Mouse (Mus musculus): Measurements from ENCODE around the gene Fbxw8. TPM values are rescaled to one million over a fixed set of nuclear protein-coding genes. Genes with fewer than 3 reads are reported as not detected.

Gene Fbxw8
- polyA plus RNA-seq, 1 experiment from 2014 or later, result 14.0 TPM

DNA sequence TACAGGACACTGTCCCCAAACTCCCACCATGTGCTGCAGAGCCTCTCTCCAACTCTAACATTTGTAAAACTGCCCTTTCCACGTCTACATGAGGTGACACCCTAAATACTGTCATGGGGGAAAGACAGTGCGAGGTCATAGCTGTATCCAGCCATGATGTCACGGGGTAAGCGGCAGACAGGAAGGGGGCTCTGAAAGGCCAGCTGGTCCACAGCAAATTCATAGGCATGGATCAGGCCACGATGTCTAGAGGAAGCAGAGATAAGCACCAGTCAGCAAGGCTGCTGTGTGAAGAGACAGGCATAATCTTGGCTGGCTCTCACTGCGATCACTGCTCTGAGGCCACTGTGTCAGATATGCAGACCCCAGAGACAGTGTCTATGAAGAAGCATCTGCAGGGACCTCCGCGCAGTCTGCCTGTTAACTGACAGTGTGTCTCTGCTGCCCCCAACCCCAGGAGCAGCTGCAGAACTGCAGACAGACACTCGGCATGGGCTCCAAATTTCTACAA, 87.2 kb downstream of the Fbxw8 start:
- H3K4me2 ChIP-seq (replicated peaks; ENCODE audit: low read depth), result no peak overlapping the region
- no peak overlapping the region for H3K9ac ChIP-seq (ENCODE audit: low read length)
- DNase-seq (ENCODE audit: low spot score) (no peak), ATAC-seq (ENCODE audit: low FRiP score, low TSS enrichment) (no peak)
- TF ChIP-seq EP300 (optimal IDR thresholded peaks at IDR 0.05) (no peak), CTCF (IDR thresholded peaks at IDR 0.05; ENCODE audit: low read depth) (no peak)
- WGBS, result 84% methylated on average over 9 of the region's 9 CpGs
- H3K36me3 ChIP-seq (ENCODE audit: control insufficient read depth, insufficient read depth, low read length), result peaks cover 9% of the 10 kb centered on the region
- H3K9me3 ChIP-seq (ENCODE audit: control insufficient read depth, low read length), result no peaks in the 10 kb centered on the region
- no peak overlapping the region for H3K4me3 ChIP-seq (ENCODE audit: low read depth, low read length)
- no peaks in the 10 kb centered on the region for H3K27me3 ChIP-seq (ENCODE audit: control insufficient read depth, insufficient read depth, low read length)
- H3K27ac ChIP-seq (replicated peaks), result no peak overlapping the region
- no peaks in the 10 kb centered on the region for H3K4me1 ChIP-seq (replicated peaks; ENCODE audit: control insufficient read depth, insufficient read depth)

- Histone ChIP-seq H3K4me3 (ENCODE audit: low read depth, low read length) (no peak overlapping the region), H3K9me3 (ENCODE audit: control insufficient read depth, low read length) (no peaks in the 10 kb centered on the region), H3K9ac (ENCODE audit: low read length) (no peak overlapping the region), H3K36me3 (ENCODE audit: control insufficient read depth, insufficient read depth, low read length) (peaks cover 9% of the 10 kb centered on the region), H3K27me3 (ENCODE audit: control insufficient read depth, insufficient read depth, low read length) (no peaks in the 10 kb centered on the region), H3K4me2 (replicated peaks; ENCODE audit: low read depth) (no peak overlapping the region), H3K27ac (replicated peaks) (no peak overlapping the region), H3K4me1 (replicated peaks; ENCODE audit: control insufficient read depth, insufficient read depth) (no peaks in the 10 kb centered on the region)
- 64% methylated on average over 4 of the region's 4 CpGs for WGBS
- ATAC-seq (ENCODE audit: low FRiP score, low TSS enrichment), result peak; percentile 32
- DNase-seq (ENCODE audit: low spot score), result peak; percentile 53
- TF ChIP-seq EP300 (optimal IDR thresholded peaks at IDR 0.05), result no peak
- no peak for TF ChIP-seq CTCF (IDR thresholded peaks at IDR 0.05; ENCODE audit: low read depth)
These were observed 87.7 kb downstream of the Fbxw8 start for GRCm38 (mm10) chr5:118067572-118067971.

GRCm38 (mm10) chr5:118066828-118067227, 88.4 kb downstream of the Fbxw8 start:
- Histone ChIP-seq H3K27ac (replicated peaks) (no peak overlapping the region), H3K9me3 (ENCODE audit: control insufficient read depth, low read length) (no peaks in the 10 kb centered on the region), H3K9ac (ENCODE audit: low read length) (no peak overlapping the region), H3K4me2 (replicated peaks; ENCODE audit: low read depth) (no peak overlapping the region), H3K4me3 (ENCODE audit: low read depth, low read length) (no peak overlapping the region), H3K36me3 (ENCODE audit: control insufficient read depth, insufficient read depth, low read length) (peaks cover 9% of the 10 kb centered on the region), H3K27me3 (ENCODE audit: control insufficient read depth, insufficient read depth, low read length) (no peaks in the 10 kb centered on the region), H3K4me1 (replicated peaks; ENCODE audit: control insufficient read depth, insufficient read depth) (no peaks in the 10 kb centered on the region)
- TF ChIP-seq EP300 (optimal IDR thresholded peaks at IDR 0.05), result no peak
- peak; percentile 83 for TF ChIP-seq CTCF (IDR thresholded peaks at IDR 0.05; ENCODE audit: low read depth)
- ATAC-seq (ENCODE audit: low FRiP score, low TSS enrichment), result peak; percentile 43; the same call in 1 of the 2 replicates
- peak; percentile 88 for DNase-seq (ENCODE audit: low spot score)
- 69% methylated on average over 5 of the region's 5 CpGs for WGBS

DNA sequence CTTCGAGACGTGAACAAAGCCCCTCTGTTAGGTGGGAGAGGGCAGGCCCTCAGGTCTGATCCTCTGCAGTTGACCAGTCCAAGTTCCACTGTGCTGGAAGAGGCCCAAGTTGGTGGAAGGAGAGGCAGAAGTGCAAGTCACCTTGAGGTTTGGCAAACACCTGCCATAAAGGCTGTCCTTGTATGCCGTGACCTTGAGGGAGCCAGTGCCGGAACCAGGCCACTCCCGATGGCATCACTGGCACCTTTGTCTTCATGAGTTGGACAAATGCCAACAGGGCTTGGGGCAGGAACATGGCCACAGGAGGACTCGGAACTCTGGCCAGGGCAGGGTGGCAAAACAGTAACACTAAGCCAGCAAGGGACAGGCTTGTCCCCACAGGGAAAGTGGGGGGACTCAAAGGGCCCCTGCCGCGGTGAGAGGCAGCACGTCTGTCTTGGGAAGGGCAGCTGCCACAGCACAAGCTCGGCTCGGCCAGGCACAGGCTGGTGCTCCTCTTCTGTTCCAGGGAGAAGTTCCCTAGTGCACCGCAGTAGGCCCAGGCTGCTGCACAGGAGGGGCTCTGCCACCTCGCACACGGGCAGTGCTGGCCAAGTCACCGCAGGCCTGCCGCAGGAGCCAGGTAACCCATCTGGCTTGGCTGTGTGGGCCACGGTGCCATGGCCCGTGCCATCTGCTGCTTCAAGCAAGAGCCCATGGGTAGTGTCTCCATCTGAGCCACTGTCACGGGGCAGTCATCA, 89.6 kb downstream of the Fbxw8 start:
- peak; percentile 69 for DNase-seq (ENCODE audit: low spot score)
- Histone ChIP-seq H3K27me3 (ENCODE audit: control insufficient read depth, insufficient read depth, low read length) (no peaks in the 10 kb centered on the region), H3K9ac (ENCODE audit: low read length) (no peak overlapping the region), H3K4me2 (replicated peaks; ENCODE audit: low read depth) (no peak overlapping the region), H3K9me3 (ENCODE audit: control insufficient read depth, low read length) (no peaks in the 10 kb centered on the region), H3K27ac (replicated peaks) (peak overlapping the region; percentile 61; the same call in 1 of the 2 replicates), H3K36me3 (ENCODE audit: control insufficient read depth, insufficient read depth, low read length) (peaks cover 9% of the 10 kb centered on the region), H3K4me3 (ENCODE audit: low read depth, low read length) (no peak overlapping the region), H3K4me1 (replicated peaks; ENCODE audit: control insufficient read depth, insufficient read depth) (no peaks in the 10 kb centered on the region)
- 84% methylated on average over 19 of the region's 19 CpGs for WGBS
- TF ChIP-seq EP300 (optimal IDR thresholded peaks at IDR 0.05), result no peak
- TF ChIP-seq CTCF (IDR thresholded peaks at IDR 0.05; ENCODE audit: low read depth), result no peak
- peak; percentile 23 for ATAC-seq (ENCODE audit: low FRiP score, low TSS enrichment)

DNA sequence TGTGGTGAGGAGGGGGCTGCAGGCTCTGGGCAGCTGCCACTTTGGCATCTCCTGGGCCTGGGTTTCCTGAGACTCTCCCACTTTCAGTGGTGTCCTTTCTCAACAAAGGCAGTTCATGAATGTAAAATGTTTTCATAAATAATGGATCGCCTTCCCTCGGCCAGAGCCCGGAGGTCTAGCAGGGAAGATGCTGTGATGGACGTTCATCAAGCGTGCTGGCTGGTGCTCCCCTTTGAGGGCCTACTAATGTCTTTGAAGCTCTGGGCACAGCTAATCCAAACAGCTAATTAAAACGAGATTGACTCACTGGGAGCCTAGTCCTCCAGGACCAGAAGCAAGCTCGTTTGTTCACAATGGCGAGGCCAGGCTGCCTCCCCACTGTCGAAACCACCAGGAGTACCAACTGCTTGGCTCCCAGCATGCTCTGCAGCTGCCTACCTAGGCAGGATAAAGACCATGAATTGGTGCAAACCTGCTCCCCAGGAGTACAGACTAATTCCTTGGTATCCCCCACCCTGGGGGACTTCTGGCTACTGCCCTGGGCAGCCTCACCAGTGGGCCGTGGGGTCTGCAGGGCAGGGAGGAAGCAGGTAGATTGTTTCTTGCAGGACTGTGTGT, 90.9 kb downstream of the Fbxw8 start:
- Histone ChIP-seq H3K9me3 (ENCODE audit: control insufficient read depth, low read length) (no peaks in the 10 kb centered on the region), H3K4me1 (replicated peaks; ENCODE audit: control insufficient read depth, insufficient read depth) (no peaks in the 10 kb centered on the region), H3K4me2 (replicated peaks; ENCODE audit: low read depth) (no peak overlapping the region), H3K27ac (replicated peaks) (no peak overlapping the region), H3K36me3 (ENCODE audit: control insufficient read depth, insufficient read depth, low read length) (peaks cover 9% of the 10 kb centered on the region), H3K4me3 (ENCODE audit: low read depth, low read length) (no peak overlapping the region), H3K9ac (ENCODE audit: low read length) (no peak overlapping the region), H3K27me3 (ENCODE audit: control insufficient read depth, insufficient read depth, low read length) (no peaks in the 10 kb centered on the region)
- WGBS, result 59% methylated on average over 10 of the region's 10 CpGs
- no peak for TF ChIP-seq CTCF (IDR thresholded peaks at IDR 0.05; ENCODE audit: low read depth)
- DNase-seq (ENCODE audit: low spot score) (no peak), ATAC-seq (ENCODE audit: low FRiP score, low TSS enrichment) (no peak)

DNA sequence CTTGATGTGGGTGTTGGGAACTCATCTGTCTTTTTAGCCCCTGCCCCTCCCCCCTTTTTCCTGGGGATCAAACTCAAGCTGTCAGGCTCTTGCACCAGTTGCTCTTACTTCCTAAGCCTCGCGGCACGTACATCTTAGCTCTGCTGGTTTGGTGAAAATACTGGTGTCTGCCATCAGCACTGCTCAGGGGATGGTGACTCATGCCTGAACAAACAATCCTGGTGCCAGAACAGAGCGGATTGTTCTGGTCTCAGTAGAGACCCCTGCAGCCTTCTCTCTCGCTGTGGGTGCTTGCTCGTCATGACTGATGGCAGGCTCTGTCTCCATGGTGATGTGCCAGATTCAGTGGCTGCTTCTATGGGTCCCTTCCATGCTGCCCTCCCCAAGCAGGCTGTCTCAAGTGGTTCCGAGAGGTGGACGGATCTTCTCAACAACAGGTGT, 92.1 kb downstream of the Fbxw8 start:
- peak; percentile 47 for DNase-seq (ENCODE audit: low spot score)
- Histone ChIP-seq H3K27ac (replicated peaks) (no peak overlapping the region; the same call in 1 of the 2 replicates), H3K9me3 (ENCODE audit: control insufficient read depth, low read length) (no peaks in the 10 kb centered on the region), H3K9ac (ENCODE audit: low read length) (no peak overlapping the region), H3K36me3 (ENCODE audit: control insufficient read depth, insufficient read depth, low read length) (peaks cover 8% of the 10 kb centered on the region), H3K27me3 (ENCODE audit: control insufficient read depth, insufficient read depth, low read length) (no peaks in the 10 kb centered on the region), H3K4me1 (replicated peaks; ENCODE audit: control insufficient read depth, insufficient read depth) (no peaks in the 10 kb centered on the region), H3K4me3 (ENCODE audit: low read depth, low read length) (no peak overlapping the region), H3K4me2 (replicated peaks; ENCODE audit: low read depth) (no peak overlapping the region)
- no peak for TF ChIP-seq CTCF (IDR thresholded peaks at IDR 0.05; ENCODE audit: low read depth)
- TF ChIP-seq EP300 (optimal IDR thresholded peaks at IDR 0.05), result no peak
- peak; percentile 17; the same call in 1 of the 2 replicates for ATAC-seq (ENCODE audit: low FRiP score, low TSS enrichment)
- 45% methylated on average over 8 of the region's 8 CpGs for WGBS

All from stomach, postnatal 0 days (tissue).